Mouse (Mus musculus) CH12.LX (cell line): ENCODE measurements around the gene Sugct. TPM values are rescaled to one million over a fixed set of nuclear protein-coding genes. Genes with fewer than 3 reads are reported as not detected.

Source experiments
- DNase-seq: peaks from one replicate; pipeline ENCODE4 v3.0.0-alpha.2; 2013; ENCODE audit errors: extremely low read depth
- H3K27ac ChIP-seq: 2 replicates; pipeline ENCODE4 v1.5.1; 2012; ENCODE audit warnings: low read depth, mild to moderate bottlenecking, control low read depth, moderate library complexity; ENCODE audit not compliant: insufficient read depth
- H3K27me3 ChIP-seq: replicated peaks from 2 replicates; pipeline ENCODE3; 2012; ENCODE audit warnings: inconsistent platforms
- H3K36me3 ChIP-seq, 2 experiments: replicated peaks in 1 of 2; 2 replicates each; pipeline versions ENCODE3 to v1.6.1; 2012; ENCODE audit warnings: inconsistent platforms in 1 of 2, low read length in 1 of 2, mild to moderate bottlenecking in 1 of 2, mixed read lengths in 1 of 2, moderate library complexity in 1 of 2; ENCODE audit not compliant: control insufficient read depth in 1 of 2, insufficient read depth in 1 of 2
- H3K4me1 ChIP-seq, 2 experiments: 2 replicates each; pipeline ENCODE4 v1.6.1; 2012; ENCODE audit warnings: inconsistent platforms in 1 of 2, moderate library complexity in 1 of 2; ENCODE audit not compliant: insufficient read depth in 2 of 2, control insufficient read depth in 1 of 2
- H3K4me2 ChIP-seq: 2 replicates; pipeline ENCODE4 v1.6.1; 2012; ENCODE audit warnings: low read depth, mild to moderate bottlenecking, control low read depth; ENCODE audit not compliant: poor library complexity, insufficient read depth, severe bottlenecking
- H3K4me3 ChIP-seq, 3 experiments: fragments of 150-350 bp in 1 of 3; sonication (generic) in 1 of 3; replicated peaks in 1 of 3; 2 replicates each; pipeline versions ENCODE3 to v1.5.1; 2011 to 2012; ENCODE audit warnings: low read depth in 2 of 3, low read length in 2 of 3, mild to moderate bottlenecking in 2 of 3, moderate library complexity in 2 of 3, control low read depth in 1 of 3, improper control_type of control experiment in 1 of 3, inconsistent platforms in 1 of 3, mixed read lengths in 1 of 3; ENCODE audit not compliant: poor library complexity in 1 of 3
- H3K79me2 ChIP-seq: replicated peaks from 2 replicates; pipeline ENCODE4 v1.6.1; 2012; ENCODE audit warnings: mild to moderate bottlenecking, moderate library complexity; ENCODE audit not compliant: control insufficient read depth, poor library complexity, insufficient read depth, severe bottlenecking; ENCODE audit errors: extremely low read depth
- H3K9ac ChIP-seq: 2 replicates; pipeline ENCODE4 v1.6.1; 2012; ENCODE audit warnings: low read depth, mild to moderate bottlenecking, control low read depth, moderate library complexity; ENCODE audit not compliant: insufficient read depth
- H3K9me3 ChIP-seq: replicated peaks from 2 replicates; pipeline ENCODE3; 2012; ENCODE audit warnings: low read length, inconsistent platforms, mixed read lengths
- BHLHE40 ChIP-seq: IDR thresholded peaks from 2 replicates; pipeline ENCODE4 v1.6.1; 2011; ENCODE audit warnings: mild to moderate bottlenecking, low read depth, low read length, improper control_type of control experiment
- CHD1 ChIP-seq: IDR thresholded peaks from 2 replicates; pipeline ENCODE4 v1.6.1; 2012; ENCODE audit warnings: low read depth, low read length, improper control_type of control experiment, inconsistent platforms
- CHD2 ChIP-seq: IDR thresholded peaks from 2 replicates; pipeline ENCODE4 v1.6.1; 2011; ENCODE audit warnings: low read length, improper control_type of control experiment
- ELF1 ChIP-seq: IDR thresholded peaks from 2 replicates; pipeline ENCODE4 v1.6.1; 2014; ENCODE audit warnings: low read depth, mild to moderate bottlenecking, inconsistent platforms, low read length, improper control_type of control experiment
- EP300 ChIP-seq: IDR thresholded peaks from 2 replicates; pipeline ENCODE4 v1.6.1; 2011; ENCODE audit warnings: low read length, improper control_type of control experiment
- GABPA ChIP-seq: IDR thresholded peaks from 2 replicates; pipeline ENCODE4 v1.6.1; 2012; ENCODE audit warnings: low read depth, low read length, improper control_type of control experiment, inconsistent platforms; ENCODE audit not compliant: insufficient replicate concordance
- HCFC1 ChIP-seq: IDR thresholded peaks from 2 replicates; pipeline ENCODE4 v1.6.1; 2012; ENCODE audit warnings: low read depth, mild to moderate bottlenecking, inconsistent platforms, low read length, improper control_type of control experiment
- IRF4 ChIP-seq: IDR thresholded peaks from 2 replicates; pipeline ENCODE4 v1.6.1; 2014; ENCODE audit warnings: low read depth, mild to moderate bottlenecking, inconsistent platforms, low read length, improper control_type of control experiment
- JUN ChIP-seq: IDR thresholded peaks from 2 replicates; pipeline ENCODE4 v1.6.1; 2011; ENCODE audit warnings: low read depth, mild to moderate bottlenecking, low read length, improper control_type of control experiment, moderate library complexity; ENCODE audit not compliant: insufficient read depth
- KAT2A ChIP-seq: IDR thresholded peaks from 2 replicates; pipeline ENCODE4 v1.6.1; 2012; ENCODE audit warnings: low read length, improper control_type of control experiment, inconsistent platforms; ENCODE audit not compliant: insufficient replicate concordance
- MAFK ChIP-seq: IDR thresholded peaks from 2 replicates; pipeline ENCODE4 v1.6.1; 2011; ENCODE audit warnings: low read length, improper control_type of control experiment; ENCODE audit not compliant: insufficient replicate concordance
- MAX ChIP-seq: IDR thresholded peaks from 2 replicates; pipeline ENCODE4 v1.6.1; 2011; ENCODE audit warnings: low read length, improper control_type of control experiment
- MAZ ChIP-seq: IDR thresholded peaks from 2 replicates; pipeline ENCODE4 v1.6.1; 2012; ENCODE audit warnings: low read depth, mild to moderate bottlenecking, inconsistent platforms, low read length, improper control_type of control experiment, moderate library complexity
- MEF2A ChIP-seq: IDR thresholded peaks from 2 replicates; pipeline ENCODE4 v1.6.1; 2014; ENCODE audit warnings: low read depth, mild to moderate bottlenecking, inconsistent platforms, low read length, improper control_type of control experiment, borderline replicate concordance
- MXI1 ChIP-seq: IDR thresholded peaks from 2 replicates; pipeline ENCODE4 v1.6.1; 2011; ENCODE audit warnings: mild to moderate bottlenecking, low read depth, low read length, improper control_type of control experiment
- MYC ChIP-seq: IDR thresholded peaks from 2 replicates; pipeline ENCODE4 v1.6.1; 2011; ENCODE audit warnings: low read depth, mild to moderate bottlenecking, improper control_type of control experiment, low read length
- NELFE ChIP-seq: IDR thresholded peaks from 2 replicates; pipeline ENCODE4 v1.6.1; 2011; ENCODE audit warnings: low read depth, low read length, improper control_type of control experiment
- NRF1 ChIP-seq: IDR thresholded peaks from 2 replicates; pipeline ENCODE4 v1.6.1; 2014; ENCODE audit warnings: low read depth, mild to moderate bottlenecking, inconsistent platforms, low read length, improper control_type of control experiment, moderate library complexity
- PAX5 ChIP-seq: IDR thresholded peaks from 2 replicates; pipeline ENCODE4 v1.6.1; 2012; ENCODE audit warnings: low read length, inconsistent platforms, mixed read lengths
- POLR2A ChIP-seq: IDR thresholded peaks from 2 replicates; pipeline ENCODE4 v1.6.1; 2011; ENCODE audit warnings: low read depth, mild to moderate bottlenecking, improper control_type of control experiment, low read length
- RCOR1 ChIP-seq: conservative IDR thresholded peaks from 2 replicates; pipeline ENCODE4 v1.6.1; 2012; ENCODE audit warnings: low read depth, mild to moderate bottlenecking, inconsistent platforms, low read length, improper control_type of control experiment
- SIN3A ChIP-seq: IDR thresholded peaks from 2 replicates; pipeline ENCODE4 v1.6.1; 2012; ENCODE audit warnings: low read length, improper control_type of control experiment, inconsistent platforms
- TBP ChIP-seq: conservative IDR thresholded peaks from 2 replicates; pipeline ENCODE4 v1.6.1; 2011; ENCODE audit warnings: low read depth, low read length, improper control_type of control experiment
- TCF12 ChIP-seq: IDR thresholded peaks from 2 replicates; pipeline ENCODE4 v1.6.1; 2014; ENCODE audit warnings: low read depth, mild to moderate bottlenecking, inconsistent platforms, low read length, improper control_type of control experiment
- USF1 ChIP-seq: IDR thresholded peaks from 2 replicates; pipeline ENCODE4 v1.6.1; 2014; ENCODE audit warnings: low read depth, mild to moderate bottlenecking, inconsistent platforms, low read length, improper control_type of control experiment
- USF2 ChIP-seq: conservative IDR thresholded peaks from 2 replicates; pipeline ENCODE4 v1.6.1; 2011; ENCODE audit warnings: low read depth, low read length, improper control_type of control experiment
- ZMIZ1 ChIP-seq: IDR thresholded peaks from 2 replicates; pipeline ENCODE4 v1.6.1; 2012; ENCODE audit warnings: low read depth, mild to moderate bottlenecking, inconsistent platforms, low read length, improper control_type of control experiment
- dilution Hi-C: fragments of 300-500 bp; cut with MboI; formaldehyde crosslinking; loops from 2 replicates; pipeline ENCODE4 v1.14.3; 2020; ENCODE audit warnings: low sequenced_read_pairs; ENCODE audit not compliant: extremely low pct_unique_long_range_greater_than_20kb, extremely low pct_ligation_motif_present
- in situ Hi-C: fragments of 300-500 bp; cut with MboI; formaldehyde crosslinking; loops from 3 replicates; pipeline ENCODE4 v1.14.3; 2019; ENCODE audit warnings: low sequenced_read_pairs, low pct_ligation_motif_present, low pct_unique_long_range_greater_than_20kb, mixed read lengths
- polyA plus RNA-seq: library from polyadenylated mRNA; unstranded; fragments of >175 nt; gene quantifications from 2 replicates; pipeline ENCODE4 v1.2.1, GENCODE M21; 2012; ENCODE audit warnings: low read depth; ENCODE audit not compliant: insufficient read length
- total RNA-seq, 2 experiments: library from RNA; depleted of rRNA; stranded (reverse); fragments of 300-350 nt in 1 of 2; fragments of >200 nt in 1 of 2; gene quantifications; 2 replicates each; pipeline ENCODE4 v1.2.3; 2012 to 2014

Sugct gene
- total and polyA plus RNA-seq, 3 experiments = 0.42 to 0.87 (median 0.56) TPM

- no peaks in the 10 kb centered on the region for H3K4me1 ChIP-seq
- TF ChIP-seq MAX (no peak), USF2 (no peak), RCOR1 (no peak), CHD1 (no peak), BHLHE40 (no peak), NELFE (no peak), EP300 (no peak), ZMIZ1 (no peak), MXI1 (no peak), IRF4 (no peak), TCF12 (no peak)
- no peak for DNase-seq
- H3K4me2 ChIP-seq = no peak overlapping the region
- in situ Hi-C loops = no loop called here
- H3K27me3 ChIP-seq = no peaks in the 10 kb centered on the region
- dilution Hi-C loops = no loop called here
- no peak overlapping the region for H3K4me3 ChIP-seq
- no peak overlapping the region for H3K9ac ChIP-seq
- H3K9me3 ChIP-seq = no peaks in the 10 kb centered on the region
- H3K36me3 ChIP-seq = no peaks in the 10 kb centered on the region
- no peak overlapping the region for H3K27ac ChIP-seq
- H3K79me2 ChIP-seq = no peaks in the 10 kb centered on the region
Observed at GRCm38 (mm10) chr13:17511184-17511778, 184.1 kb downstream of the Sugct start.

GRCm38 (mm10) chr13:17494936-17495335, 200.4 kb downstream of the Sugct start:
- dilution Hi-C loops = no loop called here
- in situ Hi-C loops = no loop called here

GRCm38 (mm10) chr13:17494056-17494574, 201.2 kb downstream of the Sugct start:
- in situ Hi-C loops = no loop called here
- Histone ChIP-seq H3K9ac (no peak overlapping the region), H3K79me2 (no peaks in the 10 kb centered on the region), H3K9me3 (no peaks in the 10 kb centered on the region), H3K4me1 (no peaks in the 10 kb centered on the region), H3K27ac (no peak overlapping the region), H3K4me2 (no peak overlapping the region), H3K4me3 (no peak overlapping the region), H3K36me3 (no peaks in the 10 kb centered on the region), H3K27me3 (no peaks in the 10 kb centered on the region)
- dilution Hi-C loops = no loop called here
- no peak for DNase-seq
- TF ChIP-seq MYC (no peak), SIN3A (no peak), CHD2 (no peak), MXI1 (no peak), MAFK (no peak), NRF1 (no peak), MEF2A (no peak), POLR2A (no peak), USF1 (no peak), IRF4 (no peak), JUN (no peak), GABPA (no peak), ZMIZ1 (no peak), HCFC1 (no peak), KAT2A (no peak), PAX5 (no peak), MAX (no peak)

More at GRCm38 (mm10) chr13:17494936-17495335, 200.4 kb downstream of the Sugct start:
- Histone ChIP-seq H3K27ac (no peak overlapping the region), H3K4me1 (no peaks in the 10 kb centered on the region), H3K36me3 (no peaks in the 10 kb centered on the region), H3K27me3 (no peaks in the 10 kb centered on the region), H3K79me2 (no peaks in the 10 kb centered on the region), H3K4me3 (no peak overlapping the region), H3K4me2 (no peak overlapping the region), H3K9me3 (no peaks in the 10 kb centered on the region), H3K9ac (no peak overlapping the region)
- no peak for DNase-seq
- TF ChIP-seq MAZ = no peak
- no peak for TF ChIP-seq MXI1
- no peak for TF ChIP-seq TBP
- no peak for TF ChIP-seq TCF12
- no peak for TF ChIP-seq USF1
- no peak for TF ChIP-seq RCOR1
- no peak for TF ChIP-seq ELF1
- TF ChIP-seq NELFE = no peak
- TF ChIP-seq ZMIZ1 = no peak
